Mouse (Mus musculus): ENCODE results near the gene Ggct.
"Not testable (repeated sequence)": the region's sequence is repeated elsewhere in the genome, so short reads cannot be mapped to it uniquely, and the experiment has no call there.

Gene Ggct

DNA sequence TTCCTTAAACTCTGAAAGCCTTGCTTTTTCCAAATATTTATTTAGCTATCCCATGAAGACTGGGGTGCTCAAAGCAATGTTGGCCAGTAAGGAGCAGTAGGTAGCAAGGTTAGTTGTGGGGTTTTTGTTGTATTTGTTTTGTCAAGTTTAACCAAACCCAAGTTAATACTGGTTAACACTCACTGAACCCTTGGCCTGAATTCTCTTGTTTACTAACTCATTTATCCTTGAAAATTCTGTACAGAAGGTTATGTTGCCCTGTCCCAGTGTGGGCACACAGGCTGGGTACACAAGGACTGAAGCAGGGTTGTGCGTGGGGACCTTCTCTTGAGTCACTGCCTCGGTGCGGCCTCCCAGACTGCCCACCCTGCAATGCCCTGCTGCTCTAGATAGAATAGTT, 3.6 kb upstream of the Ggct start:
- DNase-seq (ENCODE audit: extremely low spot score) = no peak

- peak; percentile 19 for DNase-seq (ENCODE audit: extremely low spot score)
These were observed 609 bp downstream of the Ggct start for GRCm38 (mm10) chr6:54992141-54992540.

DNA sequence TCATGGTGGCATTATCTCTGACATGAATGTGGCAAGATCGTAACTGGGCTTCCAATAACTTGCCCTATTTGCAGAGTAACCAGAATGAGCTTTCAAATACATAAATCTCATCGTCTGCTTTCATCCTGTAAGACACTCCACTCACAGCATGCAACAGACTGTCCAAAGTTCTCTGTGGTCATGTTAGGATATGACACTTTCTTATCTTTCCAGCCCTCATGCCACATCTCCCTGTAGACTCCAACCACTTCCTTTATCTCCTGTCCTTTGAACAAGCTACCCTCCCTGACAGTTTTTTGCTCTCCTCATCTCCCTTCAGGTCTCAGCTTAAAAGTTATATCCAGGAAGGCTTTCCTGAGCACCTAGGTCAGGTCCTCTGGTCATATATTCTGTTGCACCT, 1.6 kb downstream of the Ggct start:
- no peak for DNase-seq (ENCODE audit: extremely low spot score)

DNA sequence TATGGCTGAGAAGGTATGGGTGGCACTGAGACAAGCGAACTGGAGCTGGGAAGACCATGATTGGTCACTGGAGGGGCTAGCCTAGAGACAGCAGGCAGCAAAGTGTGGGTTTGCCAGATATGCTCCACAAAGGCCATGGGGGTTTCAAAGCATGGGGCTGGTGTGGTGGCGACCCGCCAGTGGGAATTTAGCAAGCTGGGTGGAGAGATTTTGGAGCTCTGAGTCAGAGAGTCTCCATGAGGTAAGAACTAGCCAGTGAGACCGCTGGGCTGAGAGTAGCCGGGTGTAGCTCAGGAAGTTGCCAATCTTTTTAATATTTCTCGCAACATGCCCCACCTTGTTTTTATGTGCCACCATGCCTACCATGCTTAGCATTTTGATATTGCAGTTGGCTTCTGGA, 4.6 kb downstream of the Ggct start:
- no peak for DNase-seq (ENCODE audit: extremely low spot score)

DNA sequence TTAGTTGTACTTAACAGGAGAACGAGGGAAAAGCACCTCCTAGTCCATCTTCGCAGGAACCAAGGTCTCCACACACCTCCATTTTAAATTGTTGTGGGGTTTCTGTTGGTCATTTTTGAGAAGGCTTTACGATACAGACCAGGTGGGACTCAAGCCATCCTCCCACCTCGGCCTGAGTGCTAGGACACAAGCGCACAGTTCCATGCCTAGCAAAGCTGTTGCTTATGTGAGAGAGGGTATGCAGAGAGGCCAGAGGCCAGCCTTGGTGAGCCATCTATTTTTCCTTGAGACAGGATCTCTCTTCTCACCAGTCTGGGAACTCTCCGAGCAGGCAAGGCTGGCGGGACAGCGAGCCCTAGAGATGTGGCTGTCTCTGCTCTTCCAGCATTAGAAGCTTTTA, 8.7 kb downstream of the Ggct start:
- no peak for DNase-seq (ENCODE audit: extremely low spot score)

DNA sequence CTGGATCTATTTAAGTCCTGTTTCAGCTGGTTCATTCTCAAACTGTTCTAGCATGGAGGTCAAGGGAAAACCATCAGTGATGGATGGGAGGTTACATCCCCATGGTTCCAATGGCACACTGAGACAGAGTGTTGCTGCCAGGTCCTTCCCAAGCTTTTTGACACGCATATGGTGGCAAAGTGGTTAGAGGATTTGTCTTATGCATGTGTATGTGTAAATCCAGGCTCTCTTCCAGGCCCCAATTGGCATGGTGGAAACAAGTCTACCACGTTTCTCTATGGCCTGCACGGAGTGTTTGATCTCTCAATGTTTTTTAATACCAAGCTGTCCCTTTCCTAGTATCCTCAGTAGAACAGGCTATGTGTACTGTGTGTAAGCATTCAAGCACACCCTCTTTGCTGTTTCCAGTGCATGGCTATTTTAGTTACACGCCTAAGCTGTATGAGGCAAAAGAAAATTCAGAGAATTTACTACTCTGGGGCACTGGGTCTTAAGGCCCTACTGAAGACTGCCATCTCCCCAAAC, 9.2 kb downstream of the Ggct start:
- DNase-seq (ENCODE audit: extremely low spot score) = no peak

DNA sequence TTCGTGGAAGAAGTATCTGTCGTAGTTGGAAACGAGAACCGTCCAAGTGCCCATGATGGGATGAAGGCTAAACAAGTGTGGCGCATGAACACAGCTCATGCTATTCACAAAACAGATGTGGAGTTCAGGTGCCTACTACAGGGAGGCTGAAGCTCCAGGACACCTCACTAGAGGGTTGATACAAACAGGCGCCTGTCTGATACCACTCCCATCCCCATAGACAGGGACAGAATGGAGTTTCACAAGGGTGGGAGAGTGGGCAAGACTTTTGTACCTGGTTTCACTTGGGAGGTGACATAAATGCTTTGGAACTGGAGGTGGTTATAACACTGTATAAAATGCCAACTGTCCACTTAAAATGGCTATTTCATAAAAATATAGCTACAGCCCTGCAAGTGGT, 13.3 kb downstream of the Ggct start:
- DNase-seq (ENCODE audit: extremely low spot score) = no peak

DNA sequence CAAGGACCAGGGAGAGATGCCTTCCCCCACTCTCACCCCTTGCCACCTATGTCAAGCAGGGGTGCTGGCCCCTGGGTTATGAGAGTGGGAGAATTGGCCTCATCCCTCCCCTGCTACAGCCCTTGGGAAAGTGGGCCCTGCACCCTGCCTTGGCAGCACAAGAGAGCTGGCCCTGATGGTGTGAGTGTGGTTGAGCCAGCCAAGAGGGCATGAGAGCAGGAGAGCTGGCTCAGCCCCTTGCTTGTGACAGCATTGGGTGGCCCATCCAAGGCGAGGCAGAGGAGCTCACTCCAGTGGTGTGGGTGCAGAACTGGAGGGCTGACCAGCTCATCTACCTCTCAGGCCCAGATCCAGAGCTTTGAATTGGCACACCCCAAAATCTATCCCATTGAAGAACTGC, 17.1 kb downstream of the Ggct start:
- DNase-seq (ENCODE audit: extremely low spot score) = no peak

GRCm38 (mm10) chr6:54974501-54974900, 18.2 kb downstream of the Ggct start:
- DNase-seq (ENCODE audit: extremely low spot score) = no peak

DNA sequence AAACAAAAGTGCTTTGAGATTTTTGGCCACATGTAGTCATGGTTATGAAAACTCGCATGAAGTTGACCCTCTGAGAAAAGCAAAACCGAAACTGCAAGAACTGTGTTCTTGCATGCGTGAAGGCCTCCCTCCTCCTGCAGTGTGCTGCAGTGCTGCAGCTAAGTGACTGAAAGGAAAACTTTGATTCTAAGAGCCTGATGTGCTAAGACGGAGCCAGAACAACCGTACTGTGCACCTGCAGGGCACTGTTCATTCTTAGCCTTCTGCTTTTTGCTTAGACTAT, 19.9 kb downstream of the Ggct start:
- DNase-seq (ENCODE audit: extremely low spot score) = peak; percentile 25

DNA sequence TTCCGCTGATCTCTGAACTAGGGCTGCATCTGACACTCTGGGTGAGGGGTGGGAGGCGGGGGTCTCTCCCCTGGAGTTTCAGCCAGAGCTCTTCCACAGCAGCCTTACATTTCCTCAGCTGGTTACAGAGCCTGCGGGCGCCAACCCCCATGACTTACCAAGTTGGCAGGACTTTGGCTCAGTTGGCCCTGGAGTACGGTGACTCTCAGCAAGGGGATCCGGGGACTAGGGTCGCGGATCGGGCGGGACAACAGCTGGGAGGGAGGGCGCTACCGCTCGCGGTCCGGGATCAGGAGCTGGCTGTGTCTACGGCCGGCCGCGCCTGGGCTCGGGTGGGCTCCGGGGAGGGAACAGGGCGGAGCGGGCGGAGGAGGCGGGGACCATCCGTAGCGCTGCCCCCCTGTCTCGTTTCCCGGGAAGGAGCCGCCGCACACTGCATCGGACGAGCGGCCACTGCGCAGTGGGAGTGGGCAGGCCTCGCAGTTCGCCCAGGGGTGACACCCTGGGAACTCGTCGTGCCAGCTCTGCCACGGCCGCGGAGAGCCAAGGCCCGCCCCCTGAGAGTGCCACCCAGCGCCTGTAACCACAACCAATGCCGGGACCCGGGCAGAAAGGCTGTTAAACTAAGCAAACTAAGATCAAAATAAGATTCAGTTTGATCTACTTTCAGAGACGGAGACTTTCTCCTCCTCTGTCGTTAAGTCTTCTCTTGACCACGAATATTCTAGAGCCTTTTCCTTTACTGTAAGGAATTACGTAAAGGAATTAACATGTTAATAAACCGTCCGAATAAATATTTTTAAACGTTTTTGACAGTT, 20.4 kb downstream of the Ggct start, which contains the start of gene Nod1:
TSS of gene Nod1 (minus strand) at position 502 of the 818 bp plus-strand sequence.
- DNase-seq (ENCODE audit: extremely low spot score) = peak; percentile 72

- no peak for DNase-seq (ENCODE audit: extremely low spot score)
These were observed 21.0 kb downstream of the Ggct start for GRCm38 (mm10) chr6:54971731-54972110.

- no peak for DNase-seq (ENCODE audit: extremely low spot score)
These were observed 22.2 kb downstream of the Ggct start for GRCm38 (mm10) chr6:54970506-54970905.

DNA sequence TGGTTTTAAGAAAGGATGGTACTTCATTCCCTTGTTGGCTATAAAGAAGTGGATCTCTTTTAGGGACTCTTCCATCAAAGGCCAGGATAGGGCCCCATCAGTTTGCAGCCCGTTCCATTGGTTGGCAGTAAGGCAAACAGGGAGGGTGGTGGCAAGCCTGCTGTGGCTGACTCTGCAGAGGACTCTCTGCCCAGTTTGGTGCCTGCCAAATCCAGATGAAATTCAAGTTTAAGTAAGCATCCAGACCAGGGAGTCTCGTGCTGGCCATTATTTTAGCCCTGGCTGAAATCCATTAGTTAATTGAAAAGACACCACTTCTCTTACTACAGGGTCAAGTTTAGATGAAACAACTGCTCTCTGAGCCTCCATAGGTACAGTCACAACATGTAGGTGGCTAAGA, 22.9 kb downstream of the Ggct start:
- DNase-seq (ENCODE audit: extremely low spot score) = no peak

GRCm38 (mm10) chr6:54967591-54967990, 25.2 kb downstream of the Ggct start:
- DNase-seq (ENCODE audit: extremely low spot score) = no peak

DNA sequence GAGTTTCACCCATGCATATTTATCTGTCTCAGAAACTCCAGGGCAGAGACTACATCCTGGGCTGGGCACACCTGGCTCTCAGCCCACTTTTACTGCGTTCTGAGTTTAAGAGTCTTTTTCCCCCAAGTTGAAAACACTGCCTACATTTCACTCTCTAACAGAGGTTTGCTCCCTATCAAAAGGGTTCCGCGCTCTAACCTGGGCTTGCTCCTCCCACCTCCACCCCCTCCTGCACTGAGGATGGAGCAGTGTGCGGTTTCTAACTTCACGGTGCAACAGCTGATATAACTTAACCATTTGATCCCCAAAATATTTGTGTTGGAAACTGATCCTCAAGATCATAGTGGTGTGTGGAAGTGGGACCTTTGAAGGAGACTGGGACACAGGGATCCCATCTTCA, 27.5 kb downstream of the Ggct start:
- DNase-seq (ENCODE audit: extremely low spot score) = no peak

DNA sequence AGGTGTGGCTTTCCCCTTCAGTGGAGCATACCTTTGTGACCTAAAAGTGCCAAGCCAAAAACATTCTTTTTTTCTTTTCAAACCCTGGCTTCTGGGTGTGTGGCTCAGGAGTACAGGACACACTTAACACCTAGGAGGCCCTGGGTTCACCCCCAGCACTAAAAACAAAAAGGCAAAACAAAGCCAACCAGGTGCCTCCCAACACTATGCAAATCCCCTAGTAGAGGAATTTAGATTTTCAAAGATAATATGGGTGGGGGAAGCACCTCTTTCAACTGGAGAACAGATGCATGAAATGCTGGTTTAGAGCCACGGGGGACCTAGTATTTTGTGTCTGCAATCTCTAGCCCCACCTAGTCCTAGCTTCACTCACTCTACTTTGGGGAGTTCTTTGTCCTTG, 28.0 kb downstream of the Ggct start:
- no peak for DNase-seq (ENCODE audit: extremely low spot score)

- no peak for DNase-seq (ENCODE audit: extremely low spot score)
These were observed 29.2 kb downstream of the Ggct start for GRCm38 (mm10) chr6:54963599-54963998.

DNA sequence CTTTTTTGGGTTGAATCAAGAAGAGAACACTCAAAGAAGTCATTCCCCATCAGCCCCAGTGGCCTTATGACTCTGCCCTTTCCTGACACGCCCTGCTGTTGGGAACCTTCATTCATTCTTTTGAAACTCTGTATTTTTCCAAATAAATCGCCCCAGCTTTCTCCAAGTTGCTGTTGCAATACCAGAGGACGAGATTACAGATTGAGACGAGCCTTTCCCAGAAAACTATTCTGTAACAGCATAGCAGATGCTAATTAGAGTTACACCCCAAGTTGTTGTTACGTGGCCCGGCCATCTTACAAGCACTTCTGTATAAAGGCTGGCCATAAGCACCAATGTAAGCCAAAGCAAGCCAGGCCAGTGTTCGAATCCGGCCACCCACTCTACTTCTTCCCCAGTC, 35.1 kb downstream of the Ggct start:
- no peak for DNase-seq (ENCODE audit: extremely low spot score)

- DNase-seq (ENCODE audit: extremely low spot score) = no peak
These were observed 36.3 kb downstream of the Ggct start for GRCm38 (mm10) chr6:54956425-54956824.

- no peak for DNase-seq (ENCODE audit: extremely low spot score)
These were observed 36.8 kb downstream of the Ggct start for GRCm38 (mm10) chr6:54955949-54956348.

GRCm38 (mm10) chr6:54954659-54955414, 37.9 kb downstream of the Ggct start:
- DNase-seq (ENCODE audit: extremely low spot score) = no peak

DNA sequence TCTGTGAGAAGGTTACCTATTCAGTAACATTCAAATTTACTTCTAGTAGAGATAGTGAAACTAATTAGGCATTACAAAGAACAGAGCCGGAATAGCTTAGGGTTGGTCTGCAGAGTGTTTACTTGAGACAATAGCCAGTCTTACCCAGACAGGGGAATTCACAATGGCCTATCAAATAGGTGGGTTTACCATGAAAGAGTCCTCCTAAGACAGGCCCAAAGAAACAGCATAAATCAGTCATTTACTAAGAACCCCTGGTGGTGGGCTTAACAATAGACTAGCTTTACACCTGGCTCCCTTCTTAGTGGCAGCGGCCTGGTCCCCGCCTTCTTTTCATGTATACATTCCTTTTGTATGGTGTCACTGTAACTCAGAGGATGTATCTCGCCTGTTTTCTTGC, 39.4 kb downstream of the Ggct start:
- not testable (repeated sequence) for DNase-seq (ENCODE audit: extremely low spot score)

Data from embryo, embryonic 9.5 days (tissue).